Mouse (Mus musculus): ENCODE data around the gene Uqcrq.

Gene Uqcrq

DNA sequence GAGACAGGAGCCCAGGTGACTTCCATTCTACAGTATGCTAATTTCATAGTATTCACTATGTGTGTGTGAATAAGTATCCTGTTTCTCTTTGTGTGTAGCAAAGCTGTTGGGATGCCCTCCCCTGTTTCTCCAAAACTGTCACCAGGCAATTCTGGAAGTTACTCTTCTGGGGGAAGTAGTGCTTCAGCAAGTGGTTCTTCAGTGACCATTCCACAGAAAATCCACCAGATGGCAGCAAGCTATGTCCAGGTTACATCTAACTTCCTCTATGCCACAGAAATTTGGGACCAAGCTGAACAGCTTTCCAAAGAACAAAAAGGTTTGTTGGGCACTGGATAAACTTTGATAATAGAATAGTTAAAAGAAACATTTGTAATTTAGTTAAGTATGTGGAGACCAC lies 18.9 kb downstream of the Uqcrq start:
- no peak for DNase-seq (ENCODE audit: low read depth, low spot score)

- DNase-seq (ENCODE audit: low read depth, low spot score), result no peak
Measured at GRCm38 (mm10) chr11:53403638-53404037, 27.0 kb downstream of the Uqcrq start.

- no peak for DNase-seq (ENCODE audit: low read depth, low spot score)
Measured at GRCm38 (mm10) chr11:53393856-53394255, 36.8 kb downstream of the Uqcrq start.

DNA sequence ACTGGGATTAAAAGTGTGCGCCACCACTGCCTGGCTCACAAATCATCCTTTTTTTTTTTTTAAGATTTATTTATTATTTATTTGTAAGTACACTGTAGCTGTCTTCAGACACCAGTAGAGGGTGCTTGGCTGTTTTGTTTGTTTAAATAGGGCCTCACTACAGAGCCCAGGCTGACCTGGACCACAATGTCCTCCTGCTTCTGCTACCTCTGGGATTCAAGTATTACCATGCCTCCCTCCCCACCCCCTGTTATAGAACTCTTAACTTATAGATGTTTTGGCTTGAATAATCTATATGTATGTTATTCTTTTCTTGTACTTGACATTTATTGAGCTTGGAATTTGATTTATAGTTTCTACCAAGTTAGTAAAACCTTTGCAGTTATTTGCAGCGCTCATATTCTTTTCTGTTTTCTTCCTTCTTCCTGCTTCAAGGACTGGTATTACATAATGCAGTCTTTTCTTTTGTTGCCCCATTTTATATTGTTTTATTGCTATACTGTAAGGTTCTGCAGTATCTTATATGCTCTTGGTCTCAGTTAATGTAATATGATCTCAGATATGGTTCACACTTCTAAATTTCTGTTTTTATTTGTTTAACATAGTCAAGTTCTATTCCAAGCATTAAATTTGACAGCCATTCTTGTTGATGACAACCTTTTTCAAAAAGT lies 46.7 kb downstream of the Uqcrq start:
- no peak for DNase-seq (ENCODE audit: low read depth, low spot score)

- no peak for DNase-seq (ENCODE audit: low read depth, low spot score)
Measured at GRCm38 (mm10) chr11:53378918-53379317, 51.7 kb downstream of the Uqcrq start.
